Mouse (Mus musculus) heart, postnatal 0 days (tissue): Measurements from ENCODE around the gene Mrgprh. TPM values are rescaled to one million over a fixed set of nuclear protein-coding genes. Genes with fewer than 3 reads are reported as not detected.

Experiments used
- ATAC-seq: fragments of 200-750 bp; cut with Nextera tagmentation; 2 replicates; pipeline ENCODE4 v1.8.0; 2017; ENCODE audit warnings: low read depth, moderate number of reproducible peaks, moderate library complexity; ENCODE audit not compliant: insufficient read depth
- DNase-seq: peaks from one replicate; pipeline ENCODE4 v3.0.0-alpha.2; 2016; ENCODE audit warnings: low spot score
- H3K27ac ChIP-seq: fragments of 300-500 bp; sonication (generic); 2 replicates; pipeline ENCODE4 v1.5.1; 2014; ENCODE audit warnings: low read depth, mild to moderate bottlenecking
- H3K27me3 ChIP-seq: fragments of 300-500 bp; sonication (generic); 2 replicates; pipeline ENCODE4 v1.6.1; 2014; ENCODE audit warnings: low read length, mixed read lengths; ENCODE audit not compliant: control insufficient read depth, insufficient read depth
- H3K36me3 ChIP-seq: fragments of 300-500 bp; sonication (generic); replicated peaks from 2 replicates; pipeline ENCODE4 v1.6.1; 2014; ENCODE audit warnings: low read length, mixed read lengths; ENCODE audit not compliant: control insufficient read depth, insufficient read depth
- H3K4me1 ChIP-seq: fragments of 300-500 bp; sonication (generic); 2 replicates; pipeline ENCODE4 v1.6.1; 2014; ENCODE audit warnings: antibody characterized with exemption; ENCODE audit not compliant: control insufficient read depth, insufficient read depth
- H3K4me2 ChIP-seq: fragments of 300-500 bp; sonication (generic); 2 replicates; pipeline ENCODE4 v1.6.1; 2014; ENCODE audit warnings: low read depth, mild to moderate bottlenecking, low read length, moderate library complexity
- H3K4me3 ChIP-seq: fragments of 300-500 bp; sonication (generic); 2 replicates; pipeline ENCODE4 v1.5.1; 2014; ENCODE audit warnings: low read depth, low read length
- H3K9ac ChIP-seq: fragments of 300-500 bp; sonication (generic); replicated peaks from 2 replicates; pipeline ENCODE4 v1.6.1; 2014; ENCODE audit warnings: low read depth, low read length, mixed read lengths
- H3K9me3 ChIP-seq: fragments of 300-500 bp; sonication (generic); replicated peaks from 2 replicates; pipeline ENCODE4 v1.6.1; 2016; ENCODE audit warnings: low read length; ENCODE audit not compliant: control insufficient read depth
- CTCF ChIP-seq: IDR thresholded peaks from 2 replicates; pipeline ENCODE4 v1.5.1; 2016; ENCODE audit warnings: antibody characterized with exemption, control low read depth, low read depth
- EP300 ChIP-seq: IDR thresholded peaks from 2 replicates; pipeline ENCODE4 v1.6.1; 2016; ENCODE audit warnings: antibody characterized with exemption, low read depth
- WGBS: fragments of 180-500 bp; shearing (Covaris S2); extraction: QIAGEN DNeasy Blood & Tissue Kit; methylation state at CpG from one replicate; pipeline ENCODE4 v1.1.7; 2014; 5-methylcytosine and 5-hydroxymethylcytosine counted together
- polyA plus RNA-seq: library from polyadenylated mRNA; unstranded; fragments of >200 nt; fragmentation: Nextera tagmentation; extraction: Ambion mirVana; gene quantifications from 2 replicates; pipeline ENCODE4 v1.2.1, GENCODE M21; 2015
- total RNA-seq: library from RNA; depleted of rRNA; stranded (reverse); fragments of >200 nt; gene quantifications from 2 replicates; pipeline ENCODE4 v1.2.3, GENCODE M21; 2014; ENCODE audit warnings: low replicate concordance

The Mrgprh gene
- total and polyA plus RNA-seq, 2 experiments from 2014 or later: 0.25 TPM; not detected in 1

GRCm38 (mm10) chr17:12847736-12848135 lies 28.1 kb upstream of the Mrgprh start:
- DNase-seq: no peak
- no peaks in the 10 kb centered on the region for H3K4me1 ChIP-seq
- no peak overlapping the region for H3K27ac ChIP-seq
- 57% methylated on average over 4 of the region's 4 CpGs for WGBS
- H3K9ac ChIP-seq: no peak overlapping the region
- no peak overlapping the region for H3K4me2 ChIP-seq
- H3K27me3 ChIP-seq: no peaks in the 10 kb centered on the region
- H3K36me3 ChIP-seq: no peaks in the 10 kb centered on the region
- no peak for ATAC-seq
- no peaks in the 10 kb centered on the region for H3K9me3 ChIP-seq
- no peak overlapping the region for H3K4me3 ChIP-seq
- TF ChIP-seq CTCF (no peak), EP300 (no peak)

GRCm38 (mm10) chr17:12849778-12850382 lies 26.0 kb upstream of the Mrgprh start:
- Histone ChIP-seq H3K27ac (no peak overlapping the region), H3K9me3 (no peaks in the 10 kb centered on the region), H3K36me3 (no peaks in the 10 kb centered on the region), H3K4me1 (no peaks in the 10 kb centered on the region), H3K4me3 (no peak overlapping the region), H3K9ac (no peak overlapping the region), H3K27me3 (no peaks in the 10 kb centered on the region), H3K4me2 (no peak overlapping the region)
- WGBS: 76% methylated on average over 8 of the region's 8 CpGs
- TF ChIP-seq EP300 (no peak), CTCF (no peak)
- ATAC-seq (no peak), DNase-seq (no peak)

GRCm38 (mm10) chr17:12851689-12852088 lies 24.1 kb upstream of the Mrgprh start:
- H3K36me3 ChIP-seq: no peaks in the 10 kb centered on the region
- no peak overlapping the region for H3K4me2 ChIP-seq
- no peak for ATAC-seq
- no peak for TF ChIP-seq CTCF
- TF ChIP-seq EP300: no peak
- H3K9ac ChIP-seq: no peak overlapping the region
- no peaks in the 10 kb centered on the region for H3K9me3 ChIP-seq
- H3K4me3 ChIP-seq: no peak overlapping the region
- WGBS: 74% methylated on average over 11 of the region's 11 CpGs
- no peaks in the 10 kb centered on the region for H3K27me3 ChIP-seq
- no peak for DNase-seq
- no peaks in the 10 kb centered on the region for H3K4me1 ChIP-seq
- H3K27ac ChIP-seq: no peak overlapping the region

- no peak overlapping the region for H3K4me3 ChIP-seq
- no peak overlapping the region for H3K4me2 ChIP-seq
- no peak for ATAC-seq
- no peak overlapping the region for H3K9ac ChIP-seq
- no peaks in the 10 kb centered on the region for H3K27me3 ChIP-seq
- no peak for DNase-seq
- no peaks in the 10 kb centered on the region for H3K4me1 ChIP-seq
- H3K9me3 ChIP-seq: no peaks in the 10 kb centered on the region
- TF ChIP-seq CTCF (no peak), EP300 (no peak)
- H3K27ac ChIP-seq: no peak overlapping the region
- H3K36me3 ChIP-seq: no peaks in the 10 kb centered on the region
- 61% methylated on average over 2 of the region's 2 CpGs for WGBS
Measured at GRCm38 (mm10) chr17:12853821-12854220, 22.0 kb upstream of the Mrgprh start.

GRCm38 (mm10) chr17:12854386-12854785 lies 21.4 kb upstream of the Mrgprh start:
- ATAC-seq (no peak), DNase-seq (no peak)
- H3K27ac ChIP-seq: no peak overlapping the region
- no peak overlapping the region for H3K4me2 ChIP-seq
- WGBS: 91% methylated on average over 11 of the region's 11 CpGs
- no peak overlapping the region for H3K4me3 ChIP-seq
- H3K9me3 ChIP-seq: no peaks in the 10 kb centered on the region
- no peaks in the 10 kb centered on the region for H3K4me1 ChIP-seq
- no peak overlapping the region for H3K9ac ChIP-seq
- no peaks in the 10 kb centered on the region for H3K27me3 ChIP-seq
- H3K36me3 ChIP-seq: no peaks in the 10 kb centered on the region
- no peak for TF ChIP-seq EP300
- no peak for TF ChIP-seq CTCF

GRCm38 (mm10) chr17:12857395-12857794 lies 18.4 kb upstream of the Mrgprh start:
- ATAC-seq: no peak
- no peak for TF ChIP-seq EP300
- no peak overlapping the region for H3K4me3 ChIP-seq
- no peaks in the 10 kb centered on the region for H3K9me3 ChIP-seq
- H3K9ac ChIP-seq: no peak overlapping the region
- H3K4me2 ChIP-seq: no peak overlapping the region
- no peaks in the 10 kb centered on the region for H3K4me1 ChIP-seq
- no peak overlapping the region for H3K27ac ChIP-seq
- no peaks in the 10 kb centered on the region for H3K27me3 ChIP-seq
- no peak for DNase-seq
- 47% methylated on average over 3 of the region's 3 CpGs for WGBS
- no peaks in the 10 kb centered on the region for H3K36me3 ChIP-seq
